Mouse (Mus musculus) monocyte, adult 59 days (primary cell): ENCODE measurements around the gene Smim4. TPM values are rescaled to one million over a fixed set of nuclear protein-coding genes. Genes with fewer than 3 reads are reported as not detected.

Source experiments
- total RNA-seq, 2 experiments: library from RNA; stranded (reverse); gene quantifications; one replicate each; pipeline ENCODE4 v1.2.4; 2023

Gene Smim4
- total RNA-seq, result 10 to 100 TPM; 30.5 to 39.4 TPM

DNA sequence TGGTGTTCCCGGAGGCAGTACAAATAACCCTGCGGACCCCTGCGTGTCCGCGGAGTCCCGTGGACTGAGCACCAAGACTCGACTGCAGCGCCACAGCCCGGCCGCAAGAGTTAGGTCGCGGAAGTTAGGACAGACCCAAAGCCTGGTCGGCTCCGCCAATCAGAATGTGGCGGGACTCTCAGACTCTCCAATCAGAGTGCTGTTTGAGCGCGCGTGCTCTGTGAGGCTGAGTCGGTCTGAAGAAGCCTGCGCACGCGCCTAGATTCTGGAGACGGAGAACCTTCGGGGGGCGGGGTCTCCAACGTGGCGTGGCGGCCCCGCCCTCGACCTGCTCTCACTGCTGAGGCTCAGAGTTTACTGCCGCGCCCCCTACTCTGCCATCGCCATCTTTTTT is at the start of gene Smim4:
TSS of gene Smim4 (minus strand) at position 131 of the 394 bp plus-strand sequence.

DNA sequence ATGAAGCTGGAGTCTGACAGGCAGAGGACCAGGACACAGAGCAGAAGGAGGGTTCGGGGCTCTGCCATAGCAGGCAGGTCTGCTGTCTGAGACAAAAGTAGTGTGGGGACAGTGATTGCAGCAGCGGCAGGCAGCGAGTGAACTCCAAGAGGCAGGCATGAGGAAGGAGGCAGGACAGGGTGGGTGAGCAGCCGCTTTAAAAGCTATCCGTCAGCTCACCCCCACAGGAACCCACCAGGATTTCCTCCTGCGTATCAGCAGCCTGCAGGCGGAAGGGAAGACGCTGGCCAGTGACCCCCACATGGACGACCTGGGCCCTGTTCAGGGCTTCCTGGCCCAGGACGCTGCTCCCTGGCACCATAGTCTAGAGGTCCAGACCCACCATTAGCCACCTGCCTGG is 39.7 kb upstream of the Smim4 start, which contains the start of gene Stab1:
TSS of gene Stab1 (minus strand) at position 217 of the 400 bp plus-strand sequence.

DNA sequence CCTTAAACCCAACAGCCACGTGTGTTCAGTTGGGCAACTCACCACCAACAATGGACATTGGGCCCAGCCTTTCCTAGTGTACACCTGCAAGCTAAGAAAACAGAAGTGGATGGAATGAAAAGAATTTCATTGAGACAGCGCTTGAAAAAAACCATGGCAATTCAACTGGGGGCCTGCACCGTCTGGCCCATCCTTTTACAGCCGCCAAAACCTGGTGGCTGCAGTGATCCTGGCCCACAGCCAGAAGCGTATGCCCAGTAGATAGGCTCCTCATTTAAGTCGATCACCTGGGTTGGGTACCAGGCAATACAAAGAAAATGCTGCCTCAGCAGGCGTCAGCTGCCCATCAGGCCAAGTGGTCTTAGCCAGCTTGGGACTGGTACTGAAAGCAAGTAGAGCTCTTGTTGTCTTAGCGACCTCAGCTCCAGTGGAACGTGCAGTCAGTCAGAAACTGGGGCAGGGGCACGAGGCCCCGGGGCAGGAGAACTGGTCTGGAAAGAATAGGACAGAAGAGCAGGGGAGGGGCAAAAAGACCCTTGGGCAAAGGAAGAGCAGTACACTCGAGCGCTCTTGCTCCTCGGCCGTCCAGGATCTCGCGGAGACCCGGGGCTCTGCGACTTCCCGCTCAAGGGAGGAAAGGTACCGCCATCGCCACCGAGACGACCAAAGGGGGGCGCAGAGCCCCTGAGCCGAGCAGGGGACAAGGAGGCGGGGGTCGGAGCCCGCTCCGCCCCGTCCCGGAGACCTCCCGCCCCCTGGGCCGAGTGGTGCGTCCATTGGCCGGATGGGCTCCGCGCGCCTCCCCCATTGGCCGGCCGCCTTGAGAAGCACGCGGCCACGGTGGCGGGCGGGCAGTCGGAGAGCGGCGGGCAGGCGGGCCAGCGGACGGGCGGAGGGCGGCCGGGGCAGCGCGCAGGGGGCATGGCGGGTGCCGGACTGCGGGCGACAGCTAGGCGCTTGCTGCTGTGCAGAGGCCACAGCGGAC is 1.8 kb upstream of the Smim4 start, which contains the start of gene Nt5dc2:
TSS of gene Nt5dc2 (plus strand) at position 818 of the 985 bp plus-strand sequence.

Other genes starting within 250 kb of the Smim4 start
- 1 to 10 TPM; 3.3 to 3.7 TPM for gene Mustn1, start 249.8 kb downstream of the Smim4 start, total RNA-seq
- gene Itih4, start 242.5 kb downstream of the Smim4 start, total RNA-seq, result under 1 TPM in 1 of 2 experiments, not detected in 1; 0.16 TPM
- gene Itih3, start 205.2 kb downstream of the Smim4 start, total RNA-seq, result not detected
- not detected for gene Itih1, start 185.7 kb downstream of the Smim4 start, total RNA-seq
- 1 to 10 TPM; 6.9 to 7.4 TPM for gene Nek4, start 177.6 kb downstream of the Smim4 start, total RNA-seq
- 10 to 100 TPM; 25.2 to 28.1 TPM for gene Glt8d1, start 127.6 kb downstream of the Smim4 start, total RNA-seq
- 100 to 1,000 TPM; 100 to 102 TPM for gene Spcs1, start 127.3 kb downstream of the Smim4 start, total RNA-seq
- 10 to 100 TPM; 58.5 to 59.8 TPM for gene Pbrm1, start 109.8 kb downstream of the Smim4 start, total RNA-seq
- gene Gnl3, start 109.8 kb downstream of the Smim4 start, total RNA-seq, result 100 to 1,000 TPM; 136 to 157 TPM
- gene Nt5dc2, start 2.1 kb upstream of the Smim4 start, total RNA-seq, result 1 to 10 TPM; 3.0 to 5.5 TPM
- gene Stab1, start 39.7 kb upstream of the Smim4 start, total RNA-seq, result 1 to 10 TPM; 3.8 to 6.0 TPM
- gene Tnnc1, start 79.4 kb upstream of the Smim4 start, total RNA-seq, result not detected
- gene Nisch, start 88.0 kb upstream of the Smim4 start, total RNA-seq, result 100 to 1,000 TPM; 224 to 226 TPM
- not detected for gene Sema3g, start 88.9 kb upstream of the Smim4 start, total RNA-seq
- 10 to 100 TPM; 10.6 TPM for gene Phf7, start 122.4 kb upstream of the Smim4 start, total RNA-seq
- gene Bap1, start 122.5 kb upstream of the Smim4 start, total RNA-seq, result 10 to 100 TPM; 66.7 to 72.4 TPM
- gene Dnah1, start 194.9 kb upstream of the Smim4 start, total RNA-seq, result not detected
- gene Capn7, start 207.7 kb upstream of the Smim4 start, total RNA-seq, result 10 to 100 TPM; 33.2 to 37.9 TPM